Mouse (Mus musculus): ENCODE data around the gene Ntmt1. TPM values are rescaled to one million over a fixed set of nuclear protein-coding genes. Genes with fewer than 3 reads are reported as not detected.

The Ntmt1 gene
- polyA plus RNA-seq, 2 experiments from 2014 or later: 30.5 to 44.9 TPM

GRCm38 (mm10) chr2:30870863-30871262 is 63.2 kb downstream of the Ntmt1 start:
- ATAC-seq: no peak

Other genes with a start within 250 kb of the Ntmt1 start
- gene Cstad, start 212.8 kb upstream of the Ntmt1 start, polyA plus RNA-seq (2017; shearing (Covaris generic)): 1 to 10 TPM; 2.0 to 5.4 TPM
- gene 1700001O22Rik, start 4.2 kb upstream of the Ntmt1 start, polyA plus RNA-seq (2017; shearing (Covaris generic)): under 1 TPM in 1 of 2 experiments, not detected in 1; 0.62 TPM
- 10 to 100 TPM; 33.1 to 65.6 TPM for gene Asb6, start 22.5 kb downstream of the Ntmt1 start, polyA plus RNA-seq (2017; shearing (Covaris generic))
- gene Prrx2, start 27.1 kb downstream of the Ntmt1 start, polyA plus RNA-seq (2017; shearing (Covaris generic)): not detected
- gene Ptges, start 122.0 kb downstream of the Ntmt1 start, polyA plus RNA-seq (2017; shearing (Covaris generic)): not detected
- 10 to 100 TPM; 24.5 to 25.6 TPM for gene Tor1b, start 145.1 kb downstream of the Ntmt1 start, polyA plus RNA-seq (2017; shearing (Covaris generic))
- gene Tor1a, start 160.1 kb downstream of the Ntmt1 start, polyA plus RNA-seq (2017; shearing (Covaris generic)): 10 to 100 TPM; 66.2 to 86.1 TPM
- gene BC005624, start 174.4 kb downstream of the Ntmt1 start, polyA plus RNA-seq (2017; shearing (Covaris generic)): 100 to 1,000 TPM in 1 of 2 experiments, 10 to 100 TPM in 1; 86.1 to 107 TPM
- 10 to 100 TPM; 11.0 to 25.8 TPM for gene Usp20, start 174.5 kb downstream of the Ntmt1 start, polyA plus RNA-seq (2017; shearing (Covaris generic))